Mouse (Mus musculus): Measurements from ENCODE around the gene Cyp2d11. TPM values are rescaled to one million over a fixed set of nuclear protein-coding genes. Genes with fewer than 3 reads are reported as not detected.

The Cyp2d11 gene
- polyA plus RNA-seq, 1 experiment, result not detected

GRCm38 (mm10) chr15:82361459-82362018 lies 32.3 kb downstream of the Cyp2d11 start:
- TF ChIP-seq POLR2A (IDR thresholded peaks at IDR 0.05; ENCODE audit: borderline replicate concordance, extremely low read depth, insufficient read depth, insufficient read length, poor library complexity, severe bottlenecking) (no peak), CTCF (IDR thresholded peaks at IDR 0.05; ENCODE audit: borderline replicate concordance, extremely low read depth, insufficient read depth, insufficient read length) (peak; percentile 29; the same call in 1 of the 2 replicates)
- DNase-seq (ENCODE audit: low read depth), result peak; percentile 37

GRCm38 (mm10) chr15:82358431-82359260 lies 35.2 kb downstream of the Cyp2d11 start:
- TF ChIP-seq POLR2A (IDR thresholded peaks at IDR 0.05; ENCODE audit: borderline replicate concordance, extremely low read depth, insufficient read depth, insufficient read length, poor library complexity, severe bottlenecking), result no peak
- TF ChIP-seq CTCF (IDR thresholded peaks at IDR 0.05; ENCODE audit: borderline replicate concordance, extremely low read depth, insufficient read depth, insufficient read length), result no peak
- DNase-seq (ENCODE audit: low read depth), result no peak

DNA sequence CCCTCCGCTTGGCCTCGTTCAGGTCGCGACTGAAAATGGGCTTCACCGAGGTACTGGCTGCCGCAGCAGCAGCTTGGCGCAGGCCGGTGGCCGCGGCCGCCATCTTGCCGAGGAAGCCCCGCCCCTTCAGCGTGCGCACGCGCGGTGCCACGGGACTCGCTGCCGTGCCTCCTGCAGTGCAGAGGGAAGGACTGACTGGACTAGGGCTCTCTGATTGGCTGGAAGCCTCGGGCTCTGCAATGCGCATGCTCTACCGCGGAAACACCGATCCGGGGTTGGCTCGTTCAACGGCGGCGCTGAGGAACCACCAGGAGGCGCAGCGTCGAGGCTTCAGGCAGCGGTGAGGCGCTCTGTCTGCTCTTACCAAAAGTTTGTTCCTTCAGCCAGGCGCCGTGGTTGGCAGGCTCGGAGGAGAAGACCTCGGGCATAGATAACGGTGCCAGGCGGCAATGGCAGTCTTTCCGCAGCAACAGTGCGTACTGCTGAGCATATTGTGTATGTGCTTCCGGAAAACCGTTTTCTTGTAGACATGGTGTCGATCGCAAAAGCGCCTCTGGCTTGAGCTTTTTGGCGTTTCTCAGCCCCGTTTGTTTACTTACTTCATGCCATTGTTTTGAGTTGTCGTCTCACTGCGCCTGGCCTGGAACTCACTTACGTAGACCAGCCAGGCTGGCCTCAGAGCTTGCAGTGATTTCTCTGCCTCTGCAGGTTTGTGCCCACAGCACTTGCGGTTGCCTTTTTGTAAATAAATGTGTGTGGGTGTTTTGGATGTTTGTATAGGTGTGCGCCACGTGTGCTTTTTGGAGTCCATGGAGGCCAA lies 39.5 kb downstream of the Cyp2d11 start, which contains the start of gene Ndufa6:
TSS of gene Ndufa6 (minus strand) at position 197 of the 820 bp plus-strand sequence.
- TF ChIP-seq CTCF (IDR thresholded peaks at IDR 0.05; ENCODE audit: borderline replicate concordance, extremely low read depth, insufficient read depth, insufficient read length) (peak; percentile 94), POLR2A (IDR thresholded peaks at IDR 0.05; ENCODE audit: borderline replicate concordance, extremely low read depth, insufficient read depth, insufficient read length, poor library complexity, severe bottlenecking) (peak; percentile 98)
- DNase-seq (ENCODE audit: low read depth), result peak; percentile 100

- TF ChIP-seq POLR2A (IDR thresholded peaks at IDR 0.05; ENCODE audit: borderline replicate concordance, extremely low read depth, insufficient read depth, insufficient read length, poor library complexity, severe bottlenecking) (no peak), CTCF (IDR thresholded peaks at IDR 0.05; ENCODE audit: borderline replicate concordance, extremely low read depth, insufficient read depth, insufficient read length) (no peak)
- no peak for DNase-seq (ENCODE audit: low read depth)
Measured at GRCm38 (mm10) chr15:82353745-82354113, 40.1 kb downstream of the Cyp2d11 start.

DNA sequence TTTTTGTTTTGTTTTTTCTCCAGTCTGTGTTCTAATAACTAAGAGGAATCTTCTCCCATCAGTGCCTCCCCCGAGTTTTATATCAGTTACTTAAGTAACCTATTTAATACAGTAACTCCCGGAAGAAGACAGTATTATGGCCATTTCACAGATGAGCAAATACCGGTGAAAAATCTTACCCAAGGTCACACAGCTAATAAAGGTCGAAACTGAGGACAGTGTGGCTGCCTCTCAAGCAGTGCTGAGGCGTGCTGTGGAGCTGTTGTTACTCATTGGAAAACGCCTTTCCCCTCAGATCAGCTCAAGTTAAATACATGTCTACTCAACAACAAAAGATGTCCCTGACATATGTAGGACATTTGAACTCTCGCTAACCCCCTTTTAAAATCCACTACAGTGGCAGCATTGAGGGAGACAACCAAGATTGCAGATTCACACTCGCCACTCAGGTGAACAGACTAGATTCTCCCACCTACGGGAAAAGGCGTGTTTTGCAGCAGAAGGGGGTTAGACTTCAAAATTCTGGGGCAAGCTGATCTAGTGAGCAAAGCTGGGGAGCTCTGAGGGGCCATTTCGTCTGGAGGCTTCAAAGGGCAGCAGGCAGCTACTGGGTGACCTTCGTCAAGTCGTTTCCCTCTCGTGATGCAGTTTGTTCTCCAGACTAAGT lies 40.6 kb downstream of the Cyp2d11 start:
- peak; percentile 25 for DNase-seq (ENCODE audit: low read depth)
- TF ChIP-seq CTCF (IDR thresholded peaks at IDR 0.05; ENCODE audit: borderline replicate concordance, extremely low read depth, insufficient read depth, insufficient read length), result no peak
- TF ChIP-seq POLR2A (IDR thresholded peaks at IDR 0.05; ENCODE audit: borderline replicate concordance, extremely low read depth, insufficient read depth, insufficient read length, poor library complexity, severe bottlenecking), result no peak

- TF ChIP-seq POLR2A (IDR thresholded peaks at IDR 0.05; ENCODE audit: borderline replicate concordance, extremely low read depth, insufficient read depth, insufficient read length, poor library complexity, severe bottlenecking), result no peak
- TF ChIP-seq CTCF (IDR thresholded peaks at IDR 0.05; ENCODE audit: borderline replicate concordance, extremely low read depth, insufficient read depth, insufficient read length), result no peak
Measured at GRCm38 (mm10) chr15:82351480-82351879, 42.3 kb downstream of the Cyp2d11 start.

GRCm38 (mm10) chr15:82350349-82350748 lies 43.5 kb downstream of the Cyp2d11 start:
- DNase-seq (ENCODE audit: low read depth), result no peak
- no peak for TF ChIP-seq CTCF (IDR thresholded peaks at IDR 0.05; ENCODE audit: borderline replicate concordance, extremely low read depth, insufficient read depth, insufficient read length)

More at GRCm38 (mm10) chr15:82351480-82351879, 42.3 kb downstream of the Cyp2d11 start:
- DNase-seq (ENCODE audit: low read depth), result no peak

- DNase-seq (ENCODE audit: low read depth), result no peak
- TF ChIP-seq POLR2A (IDR thresholded peaks at IDR 0.05; ENCODE audit: borderline replicate concordance, extremely low read depth, insufficient read depth, insufficient read length, poor library complexity, severe bottlenecking) (no peak), CTCF (IDR thresholded peaks at IDR 0.05; ENCODE audit: borderline replicate concordance, extremely low read depth, insufficient read depth, insufficient read length) (no peak)
Measured at GRCm38 (mm10) chr15:82348999-82349341, 44.9 kb downstream of the Cyp2d11 start.

DNA sequence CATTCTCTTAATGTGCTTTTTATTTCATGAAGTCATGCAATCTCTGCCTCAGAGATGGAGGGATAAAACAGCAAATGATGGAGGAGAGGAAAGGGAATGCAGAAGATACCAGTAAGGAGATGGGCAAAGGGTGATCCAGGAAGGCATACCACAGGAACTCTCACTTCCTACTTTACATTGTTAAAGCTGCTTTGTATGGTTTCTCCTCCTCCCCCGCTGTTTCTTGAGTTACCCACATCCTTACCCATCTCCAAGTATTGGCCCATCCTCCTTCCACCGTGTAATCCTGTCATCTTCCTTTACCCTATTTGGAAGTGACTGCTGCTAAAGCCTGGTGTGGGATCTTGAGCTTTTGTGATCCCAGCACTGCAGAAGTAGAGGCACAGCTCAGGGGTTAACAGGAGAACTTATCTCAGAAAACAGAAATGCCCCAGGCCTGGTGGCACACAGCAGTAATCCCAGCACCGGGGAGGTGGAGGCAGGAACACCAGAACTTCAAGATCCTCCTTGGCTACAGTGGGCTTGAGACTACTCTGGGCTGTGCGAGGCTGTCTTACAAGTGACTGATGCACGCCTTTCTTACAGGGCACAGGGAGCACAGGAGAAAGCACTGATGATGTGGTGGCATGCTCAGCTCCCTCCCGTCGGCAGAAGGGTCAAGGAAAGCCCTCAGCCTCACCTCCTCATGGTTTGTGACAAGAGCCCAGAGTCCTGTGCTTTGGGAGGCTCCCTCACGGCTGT lies 45.4 kb downstream of the Cyp2d11 start:
- DNase-seq (ENCODE audit: low read depth), result no peak
- TF ChIP-seq CTCF (IDR thresholded peaks at IDR 0.05; ENCODE audit: borderline replicate concordance, extremely low read depth, insufficient read depth, insufficient read length), result no peak
- no peak for TF ChIP-seq POLR2A (IDR thresholded peaks at IDR 0.05; ENCODE audit: borderline replicate concordance, extremely low read depth, insufficient read depth, insufficient read length, poor library complexity, severe bottlenecking)

DNA sequence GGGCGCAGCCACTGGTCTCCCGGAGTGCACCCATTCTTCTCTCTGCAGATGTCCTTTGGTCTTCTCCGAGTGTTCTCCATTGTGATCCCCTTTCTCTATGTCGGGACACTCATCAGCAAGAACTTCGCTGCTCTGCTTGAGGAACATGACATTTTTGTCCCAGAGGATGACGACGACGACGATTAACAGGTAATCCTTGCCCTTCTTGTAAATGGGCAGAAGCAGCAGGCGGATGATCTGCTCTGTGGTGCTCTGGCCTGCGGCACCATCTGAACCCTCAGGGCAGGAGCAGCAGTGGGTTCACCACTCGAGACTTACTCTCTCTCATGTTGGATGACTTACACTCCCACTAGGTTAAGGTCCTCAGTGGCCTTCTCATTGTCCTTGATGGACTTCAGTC lies 46.0 kb downstream of the Cyp2d11 start:
- no peak for DNase-seq (ENCODE audit: low read depth)
- TF ChIP-seq CTCF (IDR thresholded peaks at IDR 0.05; ENCODE audit: borderline replicate concordance, extremely low read depth, insufficient read depth, insufficient read length), result no peak
- TF ChIP-seq POLR2A (IDR thresholded peaks at IDR 0.05; ENCODE audit: borderline replicate concordance, extremely low read depth, insufficient read depth, insufficient read length, poor library complexity, severe bottlenecking), result no peak
